Mouse (Mus musculus): ENCODE measurements around the gene Lsm7. TPM values are rescaled to one million over a fixed set of nuclear protein-coding genes. Genes with fewer than 3 reads are reported as not detected.
"Not testable (repeated sequence)": the region's sequence is repeated elsewhere in the genome, so short reads cannot be mapped to it uniquely, and the experiment has no call there.

Gene Lsm7
- total RNA-seq, 2 experiments from 2014 or later, result 34.8 to 48.8 TPM

DNA sequence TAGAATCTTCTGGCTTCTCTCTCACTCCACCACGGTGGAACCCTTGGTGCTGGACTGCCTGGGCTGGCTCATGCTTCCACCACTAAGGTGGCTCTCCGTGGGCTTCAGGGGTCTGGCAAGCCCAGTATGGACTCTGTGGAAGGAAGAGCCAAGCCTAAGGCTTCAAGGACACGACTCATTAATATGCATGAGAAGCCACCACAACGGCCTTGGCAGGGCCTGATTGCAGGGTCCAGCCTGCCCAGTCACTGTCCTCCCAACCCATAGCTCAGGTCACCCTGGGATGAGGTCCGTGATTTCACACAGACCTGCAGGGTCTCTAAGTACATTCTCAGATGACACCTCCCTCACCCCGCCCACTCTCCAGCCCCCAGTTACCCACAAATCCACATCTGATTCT, 15.2 kb downstream of the Lsm7 start:
- no peak for DNase-seq (ENCODE audit: low spot score in 2 of 2)

DNA sequence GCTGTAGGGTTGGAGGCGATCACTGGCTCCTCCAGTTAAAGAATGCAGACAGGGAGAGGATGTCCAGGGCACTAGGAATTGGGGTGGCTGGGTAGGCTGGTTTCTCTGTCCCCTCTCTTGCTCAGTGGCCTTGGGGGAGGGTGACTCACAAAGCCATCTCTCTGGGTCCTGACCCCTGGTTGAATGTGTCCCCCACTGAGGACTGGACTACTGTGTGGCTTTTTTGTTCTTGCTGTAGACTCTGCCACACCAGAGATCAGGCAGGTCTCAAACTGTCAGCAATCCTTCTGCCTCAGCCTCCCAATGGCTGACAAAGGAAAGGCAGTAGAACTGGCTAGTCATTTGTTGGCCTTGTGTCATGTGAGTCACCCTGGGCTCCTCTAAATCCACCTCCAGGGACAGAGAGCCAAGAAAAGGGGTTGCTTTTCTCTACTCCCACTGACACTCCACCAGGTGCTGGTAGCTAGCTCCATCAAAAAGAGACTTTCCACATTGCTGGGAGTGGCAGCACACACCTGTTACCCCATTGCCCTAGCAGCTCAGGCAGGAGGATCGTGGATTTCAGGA, 16.6 kb downstream of the Lsm7 start:
- DNase-seq (ENCODE audit: low spot score in 2 of 2), result no peak

DNA sequence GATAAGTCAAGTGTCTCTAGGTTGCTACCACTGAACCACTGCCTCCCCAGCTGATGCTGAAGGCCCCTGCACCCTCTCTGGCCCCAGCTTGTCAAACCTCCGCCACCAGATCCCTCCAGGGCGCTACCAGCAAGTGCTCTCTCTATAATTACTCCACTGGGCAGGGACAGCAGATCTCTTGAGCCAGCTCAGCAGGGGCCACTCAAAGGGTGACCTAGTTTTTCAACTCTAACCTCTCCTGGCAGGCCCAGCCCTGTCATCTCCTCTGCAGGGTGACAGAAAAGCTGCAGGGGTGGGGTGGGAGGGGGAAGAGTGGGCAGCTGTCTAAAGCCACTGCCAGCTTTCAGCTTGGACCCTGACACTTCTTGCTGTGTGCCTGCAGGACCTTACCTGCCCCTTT, 17.2 kb downstream of the Lsm7 start:
- DNase-seq (ENCODE audit: low spot score in 2 of 2), result no peak

DNA sequence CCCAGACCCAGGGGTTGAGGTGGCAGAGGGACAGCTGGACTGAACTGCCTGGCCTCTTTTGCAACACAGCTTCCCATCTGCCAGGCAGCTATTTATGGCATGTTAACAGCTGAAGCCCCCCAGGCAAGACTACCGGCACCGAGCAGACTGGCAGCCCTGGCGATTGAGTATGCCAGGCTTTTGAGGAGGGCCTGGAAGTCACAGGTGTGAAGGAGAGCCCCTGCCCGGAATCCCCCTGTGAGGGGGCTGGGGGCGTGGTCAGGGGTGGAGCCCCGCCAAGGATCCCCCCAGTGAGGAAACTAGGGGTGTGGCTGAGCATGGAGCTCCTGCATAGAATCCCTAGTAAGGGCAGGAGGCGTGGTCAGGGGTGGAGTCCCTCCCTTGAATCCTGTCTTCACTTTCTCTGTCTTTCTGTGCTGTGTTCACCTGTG, 18.0 kb downstream of the Lsm7 start:
- no peak for DNase-seq (ENCODE audit: low spot score in 2 of 2)

DNA sequence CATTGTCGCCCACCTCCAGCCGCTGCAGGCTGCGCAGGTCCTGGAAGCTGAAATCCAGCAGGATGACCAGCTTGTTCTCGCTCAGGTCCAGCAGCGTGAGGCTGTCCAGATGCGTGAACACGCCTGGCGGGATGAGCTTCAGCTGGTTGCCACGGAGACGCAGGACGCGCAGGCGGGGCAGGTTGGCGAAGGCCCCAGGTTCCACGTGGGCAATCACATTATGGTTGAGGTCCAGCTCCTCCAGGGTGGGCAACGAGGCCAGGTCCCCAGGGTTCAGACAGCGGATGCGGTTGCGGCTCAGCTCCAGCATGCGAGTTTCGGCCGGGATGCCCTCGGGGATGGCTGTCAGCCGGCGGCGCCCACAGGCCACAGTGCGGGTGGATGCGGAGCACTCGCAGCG, 19.4 kb downstream of the Lsm7 start:
- no peak for DNase-seq (ENCODE audit: low spot score in 2 of 2)

DNA sequence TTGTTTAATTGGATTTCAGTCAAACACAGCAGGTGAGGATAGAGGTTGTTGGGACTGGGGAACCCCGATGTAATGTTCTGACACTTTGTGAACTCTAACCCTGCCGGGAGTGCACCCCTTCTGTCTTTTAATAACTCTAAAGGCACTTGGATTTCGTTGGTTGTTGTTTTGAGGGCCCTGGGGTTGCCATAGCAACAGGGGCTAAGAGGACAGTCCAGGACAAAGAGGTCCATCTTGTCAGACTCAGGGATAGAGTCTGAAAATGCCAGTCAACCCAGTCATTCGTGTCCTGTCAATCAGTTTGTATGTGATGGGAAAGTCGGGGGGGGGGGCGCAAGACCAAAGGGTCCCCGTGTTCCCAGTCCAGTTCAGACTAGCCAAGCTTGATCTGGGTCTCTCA, 22.2 kb downstream of the Lsm7 start:
- no peak for DNase-seq (ENCODE audit: low spot score in 2 of 2)

DNA sequence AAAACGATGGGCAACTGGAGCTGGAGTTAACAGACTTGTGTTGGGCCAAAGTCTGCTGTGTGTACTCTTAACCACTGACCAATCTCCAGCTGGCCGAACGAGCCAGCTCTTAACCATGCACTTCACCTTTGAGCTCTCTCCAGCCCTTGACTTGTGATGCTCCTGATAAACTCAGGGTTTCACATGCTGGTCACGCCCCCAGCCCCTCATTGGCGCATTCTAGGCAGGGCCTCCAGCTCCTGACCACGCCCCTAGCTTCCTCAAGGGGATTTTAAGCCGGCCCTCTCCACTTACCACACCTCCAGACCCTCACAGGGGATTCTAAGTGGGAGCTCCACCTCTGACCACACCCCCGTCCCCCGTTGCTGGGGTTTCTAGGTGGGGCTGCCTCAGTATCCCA, 23.9 kb downstream of the Lsm7 start:
- no peak for DNase-seq (ENCODE audit: low spot score in 2 of 2)

DNA sequence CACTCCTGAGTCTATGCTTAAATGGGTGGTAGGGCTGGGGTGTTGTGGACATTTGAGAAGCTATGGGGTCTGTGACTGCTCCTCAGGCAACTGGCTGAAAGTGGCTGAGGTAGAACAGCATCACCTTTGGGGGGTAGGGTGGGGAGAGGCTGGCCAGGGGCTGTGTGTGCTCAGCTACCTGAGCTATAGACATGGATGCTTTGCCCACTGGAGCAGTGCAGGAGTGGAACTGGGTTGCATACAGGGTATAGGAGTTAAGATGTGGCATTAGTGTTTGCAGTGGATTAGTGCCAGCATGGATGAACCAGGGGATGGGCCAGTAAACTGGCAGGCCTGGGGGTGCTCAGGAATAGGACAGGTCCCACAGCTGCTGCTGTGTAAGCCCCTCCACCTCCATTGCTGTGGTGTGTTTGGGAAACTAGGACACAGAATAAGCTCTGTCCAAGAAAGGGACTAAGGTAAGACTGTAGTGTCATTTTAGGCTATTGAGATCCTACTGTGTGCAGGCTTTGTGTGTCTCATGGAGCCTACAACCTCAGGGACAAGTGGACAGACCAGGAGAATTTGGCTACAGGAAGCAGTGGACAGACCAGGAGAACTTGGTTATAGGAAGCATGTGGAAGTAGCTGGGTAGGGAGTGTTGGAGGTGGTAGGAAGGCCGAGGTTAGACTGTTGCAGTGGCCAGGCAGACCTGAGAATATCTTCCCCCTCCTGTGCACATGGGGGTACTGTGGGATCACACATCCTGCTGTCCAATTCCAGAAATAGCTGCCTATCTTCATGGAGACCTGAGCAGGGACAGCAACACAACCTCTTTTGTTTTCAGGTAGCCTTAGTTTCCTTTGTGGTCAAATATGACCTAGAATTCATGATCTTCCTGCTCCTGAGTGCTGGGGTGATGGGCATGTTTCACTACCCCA, 25.4 kb downstream of the Lsm7 start:
- DNase-seq (ENCODE audit: low spot score in 2 of 2), result no peak

DNA sequence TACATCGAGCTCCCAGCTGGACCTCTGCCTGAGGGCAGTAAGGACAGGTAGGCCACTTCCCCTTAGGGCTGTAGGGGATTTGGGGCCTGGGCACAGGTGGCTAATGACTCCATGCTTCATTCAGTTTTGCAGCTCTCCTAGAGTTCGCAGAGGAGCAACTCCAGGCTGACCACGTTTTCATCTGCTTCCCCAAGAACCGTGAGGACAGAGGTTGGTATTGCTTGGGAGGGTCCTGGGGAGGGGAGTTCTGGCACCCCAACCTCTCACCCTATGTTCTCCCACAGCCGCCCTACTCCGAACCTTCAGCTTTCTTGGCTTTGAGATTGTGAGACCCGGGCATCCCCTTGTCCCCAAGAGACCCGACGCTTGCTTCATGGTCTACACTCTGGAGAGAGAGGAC, 26.4 kb downstream of the Lsm7 start:
- not testable (repeated sequence) for DNase-seq (ENCODE audit: low spot score in 2 of 2)

DNA sequence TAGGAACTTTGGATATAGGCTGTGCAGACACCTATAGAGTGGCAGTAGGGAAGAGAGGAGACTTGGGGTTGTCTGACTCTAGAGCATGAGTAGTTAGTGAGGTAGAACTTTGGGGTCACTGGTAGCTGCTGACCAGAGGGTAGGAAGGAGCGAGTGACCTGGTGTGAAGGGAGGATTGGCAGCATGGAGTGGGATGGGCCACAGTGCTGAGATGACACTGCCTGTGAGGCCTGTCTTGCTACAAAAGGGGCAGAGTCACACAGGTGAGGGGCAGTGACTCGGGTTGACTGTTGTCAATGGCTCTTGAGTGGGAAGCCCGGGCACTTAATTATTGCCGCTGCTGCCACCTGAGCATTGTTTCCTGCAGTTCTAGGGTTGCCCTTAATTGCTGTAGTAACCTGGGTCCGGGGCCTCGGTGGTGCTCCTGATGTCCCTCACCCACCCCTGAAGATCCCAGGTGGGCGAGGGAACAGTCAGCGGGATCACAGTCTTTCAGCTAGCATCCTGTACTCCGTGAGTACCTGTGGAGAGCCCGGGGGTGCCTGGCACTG, 27.1 kb downstream of the Lsm7 start:
- no peak for DNase-seq (ENCODE audit: low spot score in 2 of 2)

DNA sequence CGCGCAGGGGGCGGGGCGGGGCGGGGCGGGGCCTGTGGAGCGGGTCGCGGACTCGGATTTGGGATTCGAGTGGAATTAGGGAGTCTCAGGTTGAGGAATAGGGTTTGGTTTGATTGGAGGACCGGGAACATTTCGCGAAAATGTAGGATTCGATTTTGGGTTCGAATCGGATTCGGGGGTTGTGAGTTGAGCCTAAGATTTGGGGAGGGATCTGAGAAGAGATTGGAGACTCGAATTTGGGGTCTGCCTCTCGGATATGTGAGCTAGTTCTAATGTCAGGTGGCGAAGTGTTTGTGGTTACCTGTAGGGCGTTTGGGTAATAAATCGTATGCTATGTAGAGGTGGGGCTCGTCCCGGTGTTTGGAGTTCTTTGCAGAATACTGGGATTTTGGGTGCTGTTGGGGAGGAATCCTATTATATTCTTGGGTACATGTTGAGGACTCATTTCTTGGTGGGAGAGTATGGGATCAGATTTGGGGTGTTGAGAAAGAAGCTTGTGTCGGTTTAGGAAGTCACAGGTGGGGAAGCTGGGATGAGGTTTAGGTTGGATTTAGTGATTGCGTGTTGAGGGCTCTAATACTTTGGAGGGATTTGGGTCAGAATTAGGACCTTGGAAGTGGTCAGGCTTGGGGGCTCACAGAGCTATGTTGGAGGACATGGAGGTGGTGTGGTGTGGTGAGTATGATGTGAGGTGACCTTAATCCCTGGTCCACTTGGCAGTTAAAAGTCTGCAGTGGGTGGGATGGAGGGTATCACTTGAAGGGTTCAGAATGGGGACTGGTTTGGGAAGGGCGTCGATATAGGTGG, 27.7 kb downstream of the Lsm7 start:
- DNase-seq (ENCODE audit: low spot score in 2 of 2), result no peak

DNA sequence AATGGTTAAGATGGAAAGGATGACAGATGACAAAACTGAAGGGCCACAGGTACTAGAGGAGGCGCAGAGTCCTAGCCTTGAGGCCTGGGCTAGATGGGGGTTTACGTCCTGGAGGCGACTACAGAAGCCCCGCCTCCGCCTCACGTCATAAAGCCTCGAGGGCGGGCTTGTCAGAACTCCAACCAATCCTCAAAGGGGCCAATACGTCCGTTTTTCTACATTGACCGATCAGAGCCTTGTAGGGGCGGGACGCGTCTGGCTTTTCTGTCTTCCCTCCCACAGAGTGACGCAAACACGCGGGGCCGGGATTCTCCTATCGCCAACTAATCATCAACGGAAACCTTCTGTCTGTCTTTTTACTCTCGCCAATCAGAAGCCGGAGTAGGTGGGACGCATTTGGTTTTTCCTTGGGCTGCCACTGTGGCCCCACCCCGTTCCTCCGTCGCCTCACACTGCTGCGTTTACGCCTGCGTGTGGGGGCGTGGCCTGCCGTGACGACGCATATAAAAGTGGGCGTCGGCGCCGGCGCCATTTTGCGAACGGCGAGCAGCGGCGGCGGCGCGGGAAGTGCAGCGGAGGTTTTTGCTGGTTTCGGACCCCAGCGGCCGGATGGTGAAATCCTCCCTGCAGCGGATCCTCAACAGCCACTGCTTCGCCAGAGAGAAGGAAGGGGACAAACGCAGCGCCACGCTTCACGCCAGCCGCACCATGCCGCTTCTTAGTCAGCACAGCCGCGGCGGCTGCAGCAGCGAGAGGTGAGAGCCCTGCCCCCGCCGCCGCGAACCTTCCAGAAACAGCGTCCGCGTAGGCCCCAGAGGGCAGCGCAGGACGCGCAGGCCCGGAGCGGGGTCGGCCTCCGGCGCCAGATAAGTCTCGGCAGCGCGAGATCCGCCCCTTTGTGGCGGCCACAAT, 28.6 kb downstream of the Lsm7 start, which contains the start of gene Oaz1:
Gene Oaz1 (plus strand): TSS at position 506 of the 912 bp plus-strand sequence.
- peak; percentile 98 to 99 for DNase-seq (ENCODE audit: low spot score in 2 of 2)

DNA sequence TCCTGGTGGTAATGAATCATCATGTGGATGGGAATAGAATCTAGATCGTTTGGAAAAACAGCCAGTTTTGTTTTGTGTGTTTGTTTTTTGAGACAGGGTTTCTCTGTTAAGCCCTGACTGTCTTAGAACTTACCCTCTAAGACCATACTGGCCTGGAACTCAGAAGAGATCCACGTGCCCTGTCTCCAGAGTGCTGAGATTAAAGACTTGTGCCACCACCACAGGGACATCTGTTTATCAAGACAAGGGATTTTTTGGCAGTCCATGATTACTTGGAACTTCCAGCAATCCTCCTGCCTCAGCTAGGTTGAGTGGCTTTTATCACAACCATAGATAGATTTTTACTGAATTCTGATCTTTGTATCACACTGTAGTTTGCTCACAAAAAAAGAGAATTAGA, 30.2 kb downstream of the Lsm7 start:
- no peak for DNase-seq (ENCODE audit: low spot score in 2 of 2)

DNA sequence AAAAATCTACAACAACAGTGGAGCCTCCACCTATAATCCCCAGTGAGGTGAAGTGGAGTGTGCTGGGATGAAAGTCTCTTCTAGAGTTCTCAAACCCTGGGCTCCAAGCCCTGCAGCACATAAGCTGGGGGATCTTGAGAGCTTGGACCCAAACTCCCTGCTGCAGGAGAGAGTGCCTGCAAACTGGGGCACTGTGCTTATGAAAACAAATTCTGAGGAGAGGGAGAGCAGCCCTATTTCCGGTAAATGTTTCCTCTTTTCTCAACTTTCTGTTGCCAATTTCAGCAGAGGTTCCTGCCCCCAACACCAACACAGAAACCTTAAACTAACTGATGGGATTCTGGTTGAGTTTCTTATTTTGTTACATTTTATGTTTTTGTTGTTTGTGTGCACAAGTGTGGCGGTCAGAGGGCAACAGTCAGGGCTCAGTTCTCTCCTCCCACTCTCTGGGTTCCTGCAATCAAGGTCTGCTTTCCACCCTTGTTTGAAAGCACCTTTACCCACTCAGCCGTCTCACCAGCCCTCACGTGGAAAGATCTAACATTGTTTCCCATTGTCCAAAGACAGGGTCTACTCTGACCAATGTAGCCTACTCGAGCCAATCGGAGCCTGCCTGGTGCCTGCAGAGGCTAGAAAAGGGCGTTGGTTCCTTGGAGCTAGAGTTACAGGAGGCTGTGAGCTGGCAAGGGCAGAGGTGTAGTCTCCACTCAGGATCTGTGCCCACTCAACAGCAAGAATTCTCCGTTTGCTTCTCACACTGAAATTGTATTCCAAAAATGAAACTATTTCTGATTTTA, 31.0 kb downstream of the Lsm7 start:
- no peak for DNase-seq (ENCODE audit: low spot score in 2 of 2)

DNA sequence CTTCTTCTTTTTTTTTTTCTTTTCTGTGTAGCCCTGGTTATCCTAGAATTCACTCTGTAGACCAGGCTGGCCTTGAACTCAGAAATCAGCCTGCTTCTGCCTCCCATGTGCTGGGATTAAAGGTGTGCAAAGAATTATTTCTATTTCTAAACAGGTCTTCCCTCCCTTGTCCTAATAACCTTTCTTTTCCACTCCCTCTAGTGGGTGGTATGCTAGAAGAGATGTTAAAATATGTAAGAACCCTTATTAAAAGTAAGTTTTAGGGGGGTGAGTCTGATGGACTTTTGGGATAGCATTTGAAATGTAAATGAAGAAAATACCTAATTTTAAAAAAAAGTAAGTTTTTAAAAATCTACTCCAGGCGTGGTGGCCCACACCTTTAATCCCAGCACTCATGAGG, 31.7 kb downstream of the Lsm7 start:
- no peak for DNase-seq (ENCODE audit: low spot score in 2 of 2)

DNA sequence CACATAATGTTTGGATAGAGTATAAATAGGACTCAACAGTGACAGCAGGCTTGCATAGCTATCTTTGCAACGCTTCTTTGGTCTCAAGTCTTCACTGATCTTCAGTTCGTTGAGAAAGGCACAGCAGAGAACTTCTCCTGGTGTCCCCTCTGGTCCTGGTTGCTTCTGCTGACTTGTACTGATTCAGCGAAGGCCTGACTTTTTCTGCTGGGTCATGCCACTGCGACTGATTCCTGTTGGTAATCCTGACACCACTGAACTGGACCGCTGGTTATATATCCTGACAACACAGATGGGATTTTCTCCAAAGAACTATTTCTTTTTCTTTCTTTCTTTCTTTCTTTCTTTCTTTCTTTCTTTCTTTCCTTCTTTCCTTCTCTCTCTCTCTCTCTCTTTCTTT, 32.5 kb downstream of the Lsm7 start:
- DNase-seq (ENCODE audit: low spot score in 2 of 2), result no peak

DNA sequence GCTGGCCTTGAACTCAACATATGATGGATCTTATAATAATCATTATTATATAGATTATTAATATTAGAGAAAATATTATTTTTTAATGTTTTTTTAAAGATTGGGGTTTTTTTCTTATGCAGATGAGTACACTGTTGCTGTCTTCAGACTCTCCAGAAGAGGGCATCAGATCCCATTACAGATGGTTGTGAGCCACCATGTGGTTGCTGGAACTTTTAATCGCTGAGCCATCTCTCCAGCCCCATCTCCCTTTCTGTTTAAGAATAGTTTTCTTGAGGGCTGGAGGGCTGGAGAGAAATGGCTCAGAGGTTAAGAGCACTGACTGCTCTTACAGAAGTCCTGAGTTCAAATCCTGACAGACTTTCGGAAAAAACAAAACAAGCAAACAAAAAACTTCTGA, 33.0 kb downstream of the Lsm7 start:
- no peak for DNase-seq (ENCODE audit: low spot score in 2 of 2)

DNA sequence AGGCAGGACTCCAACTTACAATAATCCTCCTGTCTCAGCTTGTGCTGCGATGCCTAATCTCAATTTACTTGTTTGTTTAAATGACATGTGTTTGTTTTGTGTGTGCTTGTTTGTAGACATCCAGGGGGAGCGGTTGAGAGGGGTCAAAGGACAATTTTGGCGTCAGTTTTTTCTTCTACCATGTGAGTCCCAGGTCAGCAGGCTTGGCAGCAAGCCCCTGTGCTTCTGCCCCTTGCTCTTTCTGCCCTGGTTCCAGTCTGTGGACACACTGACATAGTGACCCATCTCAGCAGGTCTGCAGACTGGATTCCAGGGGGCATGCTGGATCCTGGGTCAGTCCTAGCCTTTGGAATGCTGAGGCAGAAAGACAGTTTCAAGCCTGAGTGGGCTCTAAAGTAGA, 35.6 kb downstream of the Lsm7 start:
- DNase-seq (ENCODE audit: low spot score in 2 of 2), result no peak

DNA sequence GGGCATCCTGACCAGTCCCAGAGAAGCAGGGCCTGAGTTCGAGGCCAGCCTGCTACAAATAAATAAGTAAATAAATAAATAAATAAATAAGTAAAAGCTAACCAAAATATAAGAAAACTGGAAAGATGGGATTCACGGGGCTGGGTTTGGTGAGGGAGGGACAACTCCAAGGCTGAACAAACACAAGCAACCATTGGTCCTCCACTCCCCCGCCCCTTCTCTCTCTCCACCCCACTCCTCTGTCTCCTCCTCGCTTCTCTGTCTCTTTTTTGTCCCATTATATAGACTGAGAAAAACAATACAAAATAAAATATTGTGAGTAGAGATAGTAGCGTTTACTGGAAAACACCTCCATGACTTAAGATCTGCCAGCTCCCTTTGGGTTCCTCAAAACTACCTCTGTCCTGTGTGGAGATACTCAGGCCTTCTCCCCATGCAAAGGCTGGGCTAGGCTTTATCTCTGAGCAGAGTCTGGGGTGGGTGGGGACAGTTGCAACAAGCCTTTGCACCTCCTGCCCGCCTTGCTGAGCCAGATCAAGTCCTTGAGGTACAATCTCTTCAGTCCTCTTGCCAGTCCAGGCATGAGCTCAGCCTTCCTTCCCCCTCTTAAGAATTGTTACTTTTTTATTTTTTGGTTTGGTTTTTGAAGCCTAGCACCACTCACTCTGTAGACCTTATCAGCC, 36.3 kb downstream of the Lsm7 start:
- DNase-seq (ENCODE audit: low spot score in 2 of 2), result no peak
